8 mouse cellular contexts compared by ENCODE assay signal in genomic region chr1:131867946-131868290, GRCm38 (mm10). TPM values are rescaled to one million over a fixed set of nuclear protein-coding genes. Genes with fewer than 3 reads are reported as not detected.
DNase-seq lines count a peak whose midpoint lies in the region; ATAC-seq lines count a peak whose summit lies in the region.

No protein-coding gene starts in this region.

- DNase-seq in lung, adult 18-20 months = peak; percentile 14 to 15
- DNase-seq in lung, postnatal 4 days = no peak
- DNase-seq in hindbrain, embryonic 14.5 days (ENCODE audit: low spot score) = no peak
- no peak for DNase-seq in frontal cortex, adult 2 months (ENCODE audit: extremely low spot score in 1 of 2, low spot score in 1 of 2)
- DNase-seq in frontal cortex, postnatal 14 days (ENCODE audit: low spot score in 2 of 2) = no peak

- H3K4me2 ChIP-seq in embryonic facial prominence, embryonic 13.5 days = peak overlapping the region; percentile 88
- peak overlapping the region; percentile 74 for H3K4me2 ChIP-seq in hindbrain, embryonic 14.5 days (replicated peaks)
- peak overlapping the region; percentile 66 for H3K4me2 ChIP-seq in lung, embryonic 16.5 days (ENCODE audit: low read depth, low read length)
- peak overlapping the region; percentile 77 for H3K4me2 ChIP-seq in stomach, embryonic 15.5 days

- H3K27ac ChIP-seq in embryonic facial prominence, embryonic 13.5 days = no peak overlapping the region
- H3K27ac ChIP-seq in hindbrain, embryonic 14.5 days = no peak overlapping the region
- H3K27ac ChIP-seq in lung, embryonic 16.5 days (ENCODE audit: low read length) = no peak overlapping the region
- no peak overlapping the region for H3K27ac ChIP-seq in stomach, embryonic 15.5 days

- H3K27me3 ChIP-seq in embryonic facial prominence, embryonic 13.5 days = no peaks in the 10 kb centered on the region
- no peaks in the 10 kb centered on the region for H3K27me3 ChIP-seq in hindbrain, embryonic 14.5 days (ENCODE audit: control insufficient read depth, insufficient read depth, low read length)
- no peaks in the 10 kb centered on the region for H3K27me3 ChIP-seq in lung, embryonic 16.5 days (ENCODE audit: control insufficient read depth, insufficient read depth, low read depth, low read length)
- no peaks in the 10 kb centered on the region for H3K27me3 ChIP-seq in stomach, embryonic 15.5 days (replicated peaks)

- H3K9ac ChIP-seq in embryonic facial prominence, embryonic 13.5 days = peak overlapping the region; percentile 76
- peak overlapping the region; percentile 49; the same call in 1 of the 2 replicates for H3K9ac ChIP-seq in hindbrain, embryonic 14.5 days
- peak overlapping the region; percentile 76 for H3K9ac ChIP-seq in lung, embryonic 16.5 days (ENCODE audit: low read length)
- H3K9ac ChIP-seq in stomach, embryonic 15.5 days = peak overlapping the region; percentile 14; the same call in 1 of the 2 replicates

- H3K36me3 ChIP-seq in embryonic facial prominence, embryonic 13.5 days = 0 out of 2 replicates have a peak, but pooled peaks cover 6% of the 10 kb centered on the region
- H3K36me3 ChIP-seq in hindbrain, embryonic 14.5 days (replicated peaks; ENCODE audit: control insufficient read depth, insufficient read depth) = no peaks in the 10 kb centered on the region
- no peaks in the 10 kb centered on the region; the same call in 1 of the 2 replicates for H3K36me3 ChIP-seq in lung, embryonic 16.5 days (ENCODE audit: control insufficient read depth, insufficient read depth, low read length)
- no peaks in the 10 kb centered on the region for H3K36me3 ChIP-seq in stomach, embryonic 15.5 days

- H3K4me1 ChIP-seq in embryonic facial prominence, embryonic 13.5 days = peaks cover 6% of the 10 kb centered on the region; the same call in 1 of the 2 replicates
- H3K4me1 ChIP-seq in hindbrain, embryonic 14.5 days (replicated peaks; ENCODE audit: control insufficient read depth, insufficient read depth, low read length) = no peaks in the 10 kb centered on the region
- H3K4me1 ChIP-seq in lung, embryonic 16.5 days (replicated peaks; ENCODE audit: control insufficient read depth, insufficient read depth, low read length) = peaks cover 3% of the 10 kb centered on the region
- no peaks in the 10 kb centered on the region for H3K4me1 ChIP-seq in stomach, embryonic 15.5 days

- peak overlapping the region; percentile 65 for H3K4me3 ChIP-seq in embryonic facial prominence, embryonic 13.5 days
- H3K4me3 ChIP-seq in hindbrain, embryonic 14.5 days (replicated peaks; ENCODE audit: low read length) = peak overlapping the region; percentile 52
- peak overlapping the region; percentile 73 for H3K4me3 ChIP-seq in lung, embryonic 16.5 days (ENCODE audit: low read length)
- peak overlapping the region; percentile 62 for H3K4me3 ChIP-seq in stomach, embryonic 15.5 days (replicated peaks)

- H3K9me3 ChIP-seq in embryonic facial prominence, embryonic 13.5 days = no peaks in the 10 kb centered on the region
- no peaks in the 10 kb centered on the region for H3K9me3 ChIP-seq in hindbrain, embryonic 14.5 days (ENCODE audit: control insufficient read depth, low read length)
- no peaks in the 10 kb centered on the region for H3K9me3 ChIP-seq in lung, embryonic 16.5 days (ENCODE audit: control insufficient read depth, low read length)
- H3K9me3 ChIP-seq in stomach, embryonic 15.5 days = no peaks in the 10 kb centered on the region

- 20% methylated on average over 10 of the region's 10 CpGs for WGBS in embryonic facial prominence, embryonic 13.5 days
- 35% methylated on average over 10 of the region's 10 CpGs for WGBS in hindbrain, embryonic 14.5 days
- 11% methylated on average over 10 of the region's 10 CpGs for WGBS in lung, embryonic 16.5 days
- WGBS in stomach, embryonic 15.5 days = 17% methylated on average over 10 of the region's 10 CpGs

- ATAC-seq in embryonic facial prominence, embryonic 13.5 days (ENCODE audit: insufficient number of reproducible peaks, insufficient read depth, low FRiP score, low TSS enrichment, low read depth) = peak; percentile 2; the same call in 1 of the 2 replicates
- ATAC-seq in hindbrain, embryonic 14.5 days (ENCODE audit: low FRiP score) = 0 out of 2 replicates have a peak, but pooled peaks have one; percentile 3
- peak; percentile 37 for ATAC-seq in lung, embryonic 16.5 days (ENCODE audit: low read depth)
- peak; percentile 37 for ATAC-seq in stomach, embryonic 15.5 days (ENCODE audit: insufficient read depth, low FRiP score, low read depth)

RNA-seq across cellular contexts. Expression of gene Rab29, which starts 0.9 kb away (rescaled TPM):
- 28.6 and 30.5 TPM in 2 replicates for polyA plus RNA-seq in embryonic facial prominence, embryonic 13.5 days (2015; fragmentation: Nextera tagmentation; extraction: Ambion mirVana)
- polyA plus RNA-seq in hindbrain, embryonic 14.5 days (2014; fragmentation: Nextera tagmentation; extraction: Ambion mirVana) = 6.9 and 7.0 TPM in 2 replicates
- polyA plus RNA-seq in lung, embryonic 16.5 days (2015; fragmentation: Nextera tagmentation; extraction: Ambion mirVana) = 24.0 and 25.8 TPM in 2 replicates
- 25.0 and 26.5 TPM in 2 replicates for polyA plus RNA-seq in stomach, embryonic 15.5 days (2015; fragmentation: Nextera tagmentation; extraction: Ambion mirVana)
- 10.2 and 10.6 TPM in 2 replicates for polyA plus RNA-seq in frontal cortex, adult 2 months (2012; rRNA removed)

RNA-seq across cellular contexts. Expression of gene Slc41a1, which starts 40.6 kb away (rescaled TPM):
- 12.7 and 13.5 TPM in 2 replicates for polyA plus RNA-seq in embryonic facial prominence, embryonic 13.5 days (2015; fragmentation: Nextera tagmentation; extraction: Ambion mirVana)
- 14.3 and 17.3 TPM in 2 replicates for polyA plus RNA-seq in hindbrain, embryonic 14.5 days (2014; fragmentation: Nextera tagmentation; extraction: Ambion mirVana)
- polyA plus RNA-seq in lung, embryonic 16.5 days (2015; fragmentation: Nextera tagmentation; extraction: Ambion mirVana) = 12.6 and 13.7 TPM in 2 replicates
- 13.3 and 17.0 TPM in 2 replicates for polyA plus RNA-seq in stomach, embryonic 15.5 days (2015; fragmentation: Nextera tagmentation; extraction: Ambion mirVana)
- 37.3 and 39.2 TPM in 2 replicates for polyA plus RNA-seq in frontal cortex, adult 2 months (2012; rRNA removed)

RNA-seq across cellular contexts. Expression of gene Nucks1, which starts 42.4 kb away (rescaled TPM):
- polyA plus RNA-seq in embryonic facial prominence, embryonic 13.5 days (2015; fragmentation: Nextera tagmentation; extraction: Ambion mirVana) = 103 and 108 TPM in 2 replicates
- 34.6 and 38.4 TPM in 2 replicates for polyA plus RNA-seq in hindbrain, embryonic 14.5 days (2014; fragmentation: Nextera tagmentation; extraction: Ambion mirVana)
- 70.5 and 82.9 TPM in 2 replicates for polyA plus RNA-seq in lung, embryonic 16.5 days (2015; fragmentation: Nextera tagmentation; extraction: Ambion mirVana)
- polyA plus RNA-seq in stomach, embryonic 15.5 days (2015; fragmentation: Nextera tagmentation; extraction: Ambion mirVana) = 65.0 and 71.6 TPM in 2 replicates
- 63.2 and 63.8 TPM in 2 replicates for polyA plus RNA-seq in frontal cortex, adult 2 months (2012; rRNA removed)

Comparison
In these comparisons a context has a peak if more than half of its experiments do, and no peak if none do; other contexts are left out.
1. DNase-seq: peak in lung, adult 18-20 months (2 of 2); none in lung, postnatal 4 days (0 of 2), hindbrain, embryonic 14.5 days (single experiment), frontal cortex, adult 2 months (0 of 2) and frontal cortex, postnatal 14 days (0 of 2).
2. H3K9ac ChIP-seq: peak in every context shown above with its lines; median percentile 76 in embryonic facial prominence, embryonic 13.5 days; 76 in lung, embryonic 16.5 days; 49 in hindbrain, embryonic 14.5 days; 14 in stomach, embryonic 15.5 days.
3. Peak in every context shown above with its lines, with median percentiles within 50 percentile points of each other: ATAC-seq, H3K4me2 ChIP-seq and H3K4me3 ChIP-seq.